8 mouse cellular contexts compared by ENCODE assay signal in genomic region chr1:180848511-180849241, GRCm38 (mm10). TPM values are rescaled to one million over a fixed set of nuclear protein-coding genes. Genes with fewer than 3 reads are reported as not detected.
A peak's percentile ranks its signal among the peaks of the same experiment; 100 is the strongest.
DNase-seq lines count a peak whose midpoint lies in the region; ATAC-seq and TF ChIP-seq lines count a peak whose summit lies in the region.

No protein-coding gene starts in this region.

- no peaks in the 10 kb centered on the region for H3K9me3 ChIP-seq in ES-E14 (ENCODE audit: control insufficient read depth, insufficient read depth, low read depth, low read length)
- no peaks in the 10 kb centered on the region for H3K9me3 ChIP-seq in forebrain, embryonic 16.5 days (ENCODE audit: control insufficient read depth, low read length)
- H3K9me3 ChIP-seq in neural tube, embryonic 13.5 days, result no peaks in the 10 kb centered on the region

- no peaks in the 10 kb centered on the region for H3K27me3 ChIP-seq in forebrain, embryonic 16.5 days (replicated peaks; ENCODE audit: control insufficient read depth, insufficient read depth, low read length)
- H3K27me3 ChIP-seq in neural tube, embryonic 13.5 days, result no peaks in the 10 kb centered on the region

- H3K4me3 ChIP-seq in ES-E14 (ENCODE audit: insufficient read depth in 1 of 2, low read depth in 1 of 2, low read length in 2 of 2, poor library complexity in 1 of 2, severe bottlenecking in 1 of 2), result peak overlapping the region; percentile 18 to 53
- H3K4me3 ChIP-seq in forebrain, embryonic 16.5 days (replicated peaks; ENCODE audit: low read length), result peak overlapping the region; percentile 39
- H3K4me3 ChIP-seq in neural tube, embryonic 13.5 days, result peak overlapping the region; percentile 33

- DNase-seq in ES-E14 (ENCODE audit: low read depth, low spot score), result no peak
- peak; percentile 40 to 61 for DNase-seq in cerebellum, adult 18-20 months
- DNase-seq in heart, postnatal 25 days (ENCODE audit: low spot score), result peak; percentile 64
- peak; percentile 71 for DNase-seq in layer of hippocampus, adult 11-12 months (ENCODE audit: low spot score)
- DNase-seq in lung, adult 18-20 months, result peak; percentile 75 to 86
- DNase-seq in thymus, postnatal 0 days (ENCODE audit: low spot score), result peak; percentile 63

- in situ Hi-C loops in ES-E14 (cut with MboI; ENCODE audit: low sequenced_read_pairs in 2 of 2, unreplicated experiment in 2 of 2), result no loop called here

- no peak overlapping the region for H3K27ac ChIP-seq in ES-E14 (ENCODE audit: insufficient read depth, low read depth, low read length, poor library complexity, severe bottlenecking)
- H3K27ac ChIP-seq in forebrain, embryonic 16.5 days (ENCODE audit: low read length), result peak overlapping the region; percentile 96
- H3K27ac ChIP-seq in neural tube, embryonic 13.5 days (replicated peaks), result peak overlapping the region; percentile 100

- H3K4me2 ChIP-seq in forebrain, embryonic 16.5 days (ENCODE audit: low read length), result peak overlapping the region; percentile 67
- H3K4me2 ChIP-seq in neural tube, embryonic 13.5 days, result peak overlapping the region; percentile 61

- intact Hi-C loops in heart, postnatal 25 days (cut with DNase I), result no loop called here

- ATAC-seq in forebrain, embryonic 16.5 days, result peak; percentile 49
- ATAC-seq in neural tube, embryonic 13.5 days (ENCODE audit: low read depth), result peak; percentile 33

- peak overlapping the region; percentile 59; the same call in 1 of the 2 replicates for H3K9ac ChIP-seq in ES-E14 (ENCODE audit: insufficient read depth, low read depth, low read length, poor library complexity, severe bottlenecking)
- peak overlapping the region; percentile 47 for H3K9ac ChIP-seq in forebrain, embryonic 16.5 days (replicated peaks; ENCODE audit: low read depth, low read length)
- H3K9ac ChIP-seq in neural tube, embryonic 13.5 days, result peak overlapping the region; percentile 79

- peaks cover 10 to 18% of the 10 kb centered on the region in 2 experiments; a peak in 3 of 4 replicates for H3K4me1 ChIP-seq in ES-E14 (ENCODE audit: control insufficient read depth in 2 of 2, insufficient read depth in 2 of 2, low read length in 2 of 2, poor library complexity in 1 of 2)
- H3K4me1 ChIP-seq in forebrain, embryonic 16.5 days (replicated peaks; ENCODE audit: control insufficient read depth, insufficient read depth, low read length), result peaks cover 29% of the 10 kb centered on the region
- H3K4me1 ChIP-seq in neural tube, embryonic 13.5 days (replicated peaks), result peaks cover 48% of the 10 kb centered on the region

- 6% methylated on average over 11 of the region's 11 CpGs for WGBS in forebrain, embryonic 16.5 days
- 7% methylated on average over 11 of the region's 11 CpGs for WGBS in neural tube, embryonic 13.5 days

- H3K36me3 ChIP-seq in ES-E14 (ENCODE audit: control insufficient read depth, insufficient read depth, low read length, poor library complexity, severe bottlenecking), result peaks cover 3% of the 10 kb centered on the region; the same call in 1 of the 2 replicates
- no peaks in the 10 kb centered on the region for H3K36me3 ChIP-seq in forebrain, embryonic 16.5 days (ENCODE audit: control insufficient read depth, insufficient read depth)
- no peaks in the 10 kb centered on the region for H3K36me3 ChIP-seq in neural tube, embryonic 13.5 days

TF ChIP-seq in ES-E14, 5 proteins besides CTCF, POLR2A, EP300 and RAD21:
- TF ChIP-seq ZC3H11A (IDR thresholded peaks at IDR 0.05; ENCODE audit: borderline replicate concordance, low read depth, low read length) (no peak), CHD2 (IDR thresholded peaks at IDR 0.05; ENCODE audit: low read depth, low read length) (no peak), MAFK (IDR thresholded peaks at IDR 0.05; ENCODE audit: insufficient read depth, low read depth, low read length) (no peak), ZNF384 (IDR thresholded peaks at IDR 0.05; ENCODE audit: low read depth, low read length) (no peak), HCFC1 (IDR thresholded peaks at IDR 0.05; ENCODE audit: borderline replicate concordance, insufficient read depth, low read length) (no peak)
TF ChIP-seq in ES-E14: peak in this region for 0.

RNA-seq across cellular contexts. Expression of gene Sde2, which starts 2.3 kb away (rescaled TPM):
- 39.6 and 41.2 TPM in 2 replicates for total RNA-seq in ES-E14 (2012; rRNA removed)
- polyA plus RNA-seq in forebrain, embryonic 16.5 days (2015; fragmentation: Nextera tagmentation; extraction: Ambion mirVana), result 36.6 and 41.9 TPM in 2 replicates
- total RNA-seq in heart, postnatal 25 days (2021), result 10 to 100 TPM; 10.4 to 11.8 TPM
- 25.7 and 33.7 TPM in 2 replicates for polyA plus RNA-seq in neural tube, embryonic 13.5 days (2015; fragmentation: Nextera tagmentation; extraction: Ambion mirVana)
- polyA plus RNA-seq in thymus, postnatal 0 days (2015; fragmentation: Nextera tagmentation; extraction: Ambion mirVana), result 34.4 and 38.7 TPM in 2 replicates

RNA-seq across cellular contexts. Expression of gene H3f3a, which starts 34.9 kb away (rescaled TPM):
- total RNA-seq in ES-E14 (2012; rRNA removed), result 503 and 657 TPM in 2 replicates
- polyA plus RNA-seq in forebrain, embryonic 16.5 days (2015; fragmentation: Nextera tagmentation; extraction: Ambion mirVana), result 3,503 and 3,633 TPM in 2 replicates
- 100 to 1,000 TPM; 494 to 517 TPM for total RNA-seq in heart, postnatal 25 days (2021)
- 3,608 and 3,867 TPM in 2 replicates for polyA plus RNA-seq in neural tube, embryonic 13.5 days (2015; fragmentation: Nextera tagmentation; extraction: Ambion mirVana)
- polyA plus RNA-seq in thymus, postnatal 0 days (2015; fragmentation: Nextera tagmentation; extraction: Ambion mirVana), result 2,900 and 2,949 TPM in 2 replicates

RNA-seq across cellular contexts. Expression of gene Lefty2, which starts 44.2 kb away (rescaled TPM):
- 68.3 and 219 TPM in 2 replicates for total RNA-seq in ES-E14 (2012; rRNA removed)
- 4.1 and 6.6 TPM in 2 replicates for polyA plus RNA-seq in forebrain, embryonic 16.5 days (2015; fragmentation: Nextera tagmentation; extraction: Ambion mirVana)
- total RNA-seq in heart, postnatal 25 days (2021), result not detected
- polyA plus RNA-seq in neural tube, embryonic 13.5 days (2015; fragmentation: Nextera tagmentation; extraction: Ambion mirVana), result 0.15 TPM in 1 of 2 replicates, not detected in the other
- polyA plus RNA-seq in thymus, postnatal 0 days (2015; fragmentation: Nextera tagmentation; extraction: Ambion mirVana), result 0.86 and 0.98 TPM in 2 replicates

RNA-seq across cellular contexts. Expression of gene Pycr2, which starts 55.4 kb away (rescaled TPM):
- 122 and 151 TPM in 2 replicates for total RNA-seq in ES-E14 (2012; rRNA removed)
- 78.8 and 84.8 TPM in 2 replicates for polyA plus RNA-seq in forebrain, embryonic 16.5 days (2015; fragmentation: Nextera tagmentation; extraction: Ambion mirVana)
- 10 to 100 TPM; 13.0 to 13.8 TPM for total RNA-seq in heart, postnatal 25 days (2021)
- polyA plus RNA-seq in neural tube, embryonic 13.5 days (2015; fragmentation: Nextera tagmentation; extraction: Ambion mirVana), result 72.2 and 73.4 TPM in 2 replicates
- 142 and 147 TPM in 2 replicates for polyA plus RNA-seq in thymus, postnatal 0 days (2015; fragmentation: Nextera tagmentation; extraction: Ambion mirVana)
